Mouse (Mus musculus) E14TG2a.4 (cell line): ENCODE measurements around the gene Angptl8.

Experiments used
- CTCF ChIP-seq: conservative IDR thresholded peaks from 2 replicates; pipeline ENCODE4 v1.5.1; 2014; ENCODE audit warnings: low read length
- NANOG ChIP-seq: IDR thresholded peaks from 2 replicates; pipeline ENCODE4 v1.6.1; 2014; ENCODE audit warnings: borderline replicate concordance, low read length, mixed read lengths
- POU5F1 ChIP-seq: IDR thresholded peaks from 2 replicates; pipeline ENCODE4 v1.6.1; 2014; ENCODE audit warnings: low read length, borderline replicate concordance

DNA sequence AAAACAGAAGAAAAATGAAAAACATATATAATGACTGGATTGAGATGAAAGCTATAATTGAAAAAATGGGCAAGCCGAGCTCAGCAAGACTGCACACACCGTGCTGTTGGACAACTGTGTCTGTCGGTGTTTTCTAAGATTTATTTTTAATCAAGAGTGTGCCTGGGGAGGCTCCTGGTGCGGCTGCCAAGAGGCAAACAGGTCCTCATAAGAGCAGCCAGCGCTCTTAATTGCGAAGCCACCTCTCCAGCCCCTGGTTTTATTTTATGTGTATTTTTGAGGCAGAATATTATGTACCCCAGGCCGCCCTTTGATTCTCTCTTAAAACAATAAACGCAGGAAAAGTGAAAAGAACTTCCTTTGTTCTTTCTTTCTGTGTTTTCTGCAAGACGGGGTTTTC lies 47.1 kb upstream of the Angptl8 start:
- TF ChIP-seq CTCF = no peak
- TF ChIP-seq NANOG = no peak
- no peak for TF ChIP-seq POU5F1
